Mouse (Mus musculus): ENCODE measurements around the gene Nle1.

- no peak for TF ChIP-seq CTCF (IDR thresholded peaks at IDR 0.05; ENCODE audit: borderline replicate concordance, control insufficient read depth, extremely low read depth, insufficient read depth, low read length, poor library complexity)
- no peak for TF ChIP-seq POLR2A (IDR thresholded peaks at IDR 0.05; ENCODE audit: control insufficient read depth, extremely low read depth, insufficient read depth, low read length, poor library complexity)
Observed at GRCm38 (mm10) chr11:82852115-82852514, 56.1 kb downstream of the Nle1 start.
